Mouse (Mus musculus) hindbrain, embryonic 13.5 days (tissue): ENCODE data around the gene Sf3b3. TPM values are rescaled to one million over a fixed set of nuclear protein-coding genes. Genes with fewer than 3 reads are reported as not detected.

Source experiments
- ATAC-seq: fragments of 200-750 bp; cut with Nextera tagmentation; 2 replicates; pipeline ENCODE4 v1.8.0; 2017; ENCODE audit warnings: moderate TSS enrichment; ENCODE audit not compliant: low FRiP score
- H3K27ac ChIP-seq: fragments of 300-500 bp; sonication (generic); 2 replicates; pipeline ENCODE4 v1.5.1; 2015; ENCODE audit warnings: inconsistent platforms, mild to moderate bottlenecking, moderate library complexity
- H3K27me3 ChIP-seq: fragments of 300-500 bp; sonication (generic); 2 replicates; pipeline ENCODE4 v1.6.1; 2015; ENCODE audit warnings: mild to moderate bottlenecking, inconsistent platforms
- H3K36me3 ChIP-seq: fragments of 300-500 bp; sonication (generic); 2 replicates; pipeline ENCODE4 v1.6.1; 2015; ENCODE audit warnings: mild to moderate bottlenecking, inconsistent platforms
- H3K4me1 ChIP-seq: fragments of 300-500 bp; sonication (generic); replicated peaks from 2 replicates; pipeline ENCODE4 v1.6.1; 2015; ENCODE audit warnings: inconsistent platforms
- H3K4me2 ChIP-seq: fragments of 300-500 bp; sonication (generic); 2 replicates; pipeline ENCODE4 v1.6.1; 2015; ENCODE audit warnings: inconsistent platforms, mild to moderate bottlenecking, moderate library complexity
- H3K4me3 ChIP-seq: fragments of 300-500 bp; sonication (generic); 2 replicates; pipeline ENCODE4 v1.5.1; 2015; ENCODE audit warnings: mild to moderate bottlenecking, inconsistent platforms
- H3K9ac ChIP-seq: fragments of 300-500 bp; sonication (generic); 2 replicates; pipeline ENCODE4 v1.6.1; 2015; ENCODE audit warnings: mild to moderate bottlenecking, inconsistent platforms
- H3K9me3 ChIP-seq: fragments of 300-500 bp; sonication (generic); 2 replicates; pipeline ENCODE4 v1.6.1; 2016; ENCODE audit warnings: inconsistent platforms
- WGBS: fragments of 180-500 bp; shearing (Covaris S2); methylation state at CpG from one replicate; pipeline ENCODE4 v1.1.7; 2015; 5-methylcytosine and 5-hydroxymethylcytosine counted together
- polyA plus RNA-seq: library from polyadenylated mRNA; unstranded; fragments of >200 nt; fragmentation: Nextera tagmentation; extraction: Ambion mirVana; gene quantifications from 2 replicates; pipeline ENCODE4 v1.2.1, GENCODE M21; 2015

The Sf3b3 gene
- 106 and 109 TPM in 2 replicates for polyA plus RNA-seq

DNA sequence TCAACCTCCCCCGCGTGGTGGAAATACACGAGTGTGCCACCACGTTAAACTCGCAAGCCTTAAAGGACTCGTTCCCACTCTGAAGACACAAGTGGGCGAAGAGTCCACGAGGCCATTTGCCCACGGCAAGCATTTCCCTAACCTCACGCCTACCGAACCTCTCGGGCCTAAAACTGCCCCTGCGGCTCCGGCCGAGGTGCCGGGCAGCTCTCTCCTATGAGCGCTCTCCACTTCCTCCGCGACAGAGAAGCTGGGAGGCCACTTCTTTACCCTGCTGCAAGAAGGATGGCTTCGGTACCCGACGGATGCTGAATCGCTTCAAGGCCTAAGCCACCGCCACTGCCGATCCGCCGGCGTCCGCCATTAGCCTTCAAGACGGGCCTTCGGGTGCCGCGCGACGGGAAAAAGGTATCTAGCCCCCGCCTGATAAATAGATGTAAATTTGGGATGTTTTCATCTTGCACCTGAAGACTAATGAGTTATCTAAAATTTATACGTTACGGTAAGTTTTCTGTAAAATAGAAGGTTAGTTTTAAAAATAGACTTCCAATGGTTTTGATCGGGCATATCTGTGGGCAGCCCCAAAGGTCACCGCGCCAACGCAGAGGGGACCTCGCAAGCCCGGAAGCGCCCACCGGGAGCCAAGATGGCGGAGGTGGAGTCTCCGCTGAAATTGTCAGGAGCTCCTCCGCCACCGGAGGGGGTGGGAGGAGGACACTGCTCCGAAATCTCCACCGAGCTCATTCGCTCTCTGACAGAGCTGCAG, at the start of gene Sf3b3, which contains the start of gene Cog4:
Gene Sf3b3 (minus strand): TSS at position 383 of the 766 bp plus-strand sequence.
Gene Cog4 (plus strand): TSS at position 196 of the 766 bp plus-strand sequence.
- H3K36me3 ChIP-seq, result peaks cover 46% of the 10 kb centered on the region
- ATAC-seq, result peak; percentile 88
- WGBS, result under 1% methylated on average over 53 of the region's 53 CpGs
- peak within 1 kb of the TSS; percentile 83 for H3K4me2 ChIP-seq
- peak within 1 kb of the TSS; percentile 93 for H3K4me3 ChIP-seq
- no peaks in the 10 kb centered on the region for H3K27me3 ChIP-seq
- H3K9ac ChIP-seq, result peak within 1 kb of the TSS; percentile 97
- peaks cover 28% of the 10 kb centered on the region for H3K4me1 ChIP-seq
- H3K9me3 ChIP-seq, result no peaks in the 10 kb centered on the region
- H3K27ac ChIP-seq, result peak within 1 kb of the TSS; percentile 90

DNA sequence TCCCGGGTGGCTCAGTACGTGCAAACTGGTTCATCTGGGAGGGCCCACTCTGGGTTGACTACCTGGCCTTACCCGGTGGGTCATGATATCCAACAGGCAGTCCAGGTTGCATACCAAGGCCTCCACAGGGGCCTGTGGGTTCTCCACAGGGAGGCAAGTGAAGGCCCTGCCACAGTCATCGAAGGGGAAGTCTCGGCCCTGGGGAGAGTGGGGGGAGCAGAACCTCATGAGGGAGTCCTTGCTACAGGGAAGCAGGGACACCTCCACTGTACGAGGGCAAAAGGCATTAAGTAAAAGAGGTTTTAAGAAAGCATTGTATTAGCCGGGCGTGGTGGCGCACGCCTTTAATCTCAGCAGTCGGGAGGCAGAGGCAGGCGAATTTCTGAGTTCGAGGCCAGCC, 49.2 kb upstream of the Sf3b3 start:
- peaks cover 33% of the 10 kb centered on the region for H3K36me3 ChIP-seq
- no peak overlapping the region for H3K4me3 ChIP-seq
- H3K9me3 ChIP-seq, result no peaks in the 10 kb centered on the region
- H3K9ac ChIP-seq, result no peak overlapping the region
- H3K4me1 ChIP-seq, result no peaks in the 10 kb centered on the region
- WGBS, result 95% methylated on average over 13 of the region's 13 CpGs
- no peak overlapping the region for H3K4me2 ChIP-seq
- ATAC-seq, result no peak
- no peaks in the 10 kb centered on the region for H3K27me3 ChIP-seq
- H3K27ac ChIP-seq, result no peak overlapping the region

DNA sequence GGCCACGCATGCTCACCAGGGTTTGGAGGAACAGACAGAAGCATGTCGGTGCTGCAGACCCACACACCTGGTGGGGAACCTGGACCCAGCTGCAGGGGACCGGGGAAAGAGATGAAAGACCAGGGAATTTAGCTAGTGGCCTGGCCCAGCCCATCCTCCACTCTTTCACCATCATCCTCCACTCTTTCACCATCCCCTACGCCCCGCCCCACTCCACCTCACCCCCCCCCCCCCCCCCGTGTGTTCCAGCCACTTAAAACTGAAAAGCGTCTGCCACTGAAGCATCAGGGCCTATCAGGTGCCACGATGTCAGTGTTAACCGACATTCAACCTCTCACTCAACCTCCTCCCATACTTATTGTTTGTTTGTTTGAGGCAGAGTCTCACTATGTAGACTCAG, 48.7 kb upstream of the Sf3b3 start:
- WGBS, result 89% methylated on average over 5 of the region's 9 CpGs
- Histone ChIP-seq H3K4me3 (no peak overlapping the region), H3K4me1 (no peaks in the 10 kb centered on the region), H3K27ac (no peak overlapping the region), H3K4me2 (no peak overlapping the region), H3K9ac (no peak overlapping the region), H3K27me3 (no peaks in the 10 kb centered on the region), H3K9me3 (no peaks in the 10 kb centered on the region), H3K36me3 (peaks cover 34% of the 10 kb centered on the region)
- no peak for ATAC-seq

DNA sequence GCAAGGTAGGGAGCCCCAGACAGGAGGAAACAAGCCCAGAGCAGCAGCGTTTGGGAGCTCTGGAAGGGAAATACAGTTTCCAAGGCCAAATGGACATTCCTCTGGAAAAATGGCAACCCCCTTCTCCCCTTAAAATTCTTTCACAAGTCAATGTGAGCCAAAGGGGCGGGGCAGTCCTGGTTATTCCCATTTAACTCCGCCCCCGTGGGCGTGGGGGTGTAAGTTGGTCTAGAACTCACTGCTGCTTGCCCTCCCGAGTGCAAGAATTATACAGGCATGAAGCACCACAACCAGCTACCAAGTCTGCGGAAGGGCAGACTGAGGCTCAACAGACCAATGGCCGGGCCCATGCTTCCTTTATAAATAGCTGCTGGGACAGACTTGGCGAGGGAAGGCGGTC, 48.3 kb upstream of the Sf3b3 start:
- H3K9me3 ChIP-seq, result no peaks in the 10 kb centered on the region
- ATAC-seq, result no peak
- 85% methylated on average over 10 of the region's 10 CpGs for WGBS

DNA sequence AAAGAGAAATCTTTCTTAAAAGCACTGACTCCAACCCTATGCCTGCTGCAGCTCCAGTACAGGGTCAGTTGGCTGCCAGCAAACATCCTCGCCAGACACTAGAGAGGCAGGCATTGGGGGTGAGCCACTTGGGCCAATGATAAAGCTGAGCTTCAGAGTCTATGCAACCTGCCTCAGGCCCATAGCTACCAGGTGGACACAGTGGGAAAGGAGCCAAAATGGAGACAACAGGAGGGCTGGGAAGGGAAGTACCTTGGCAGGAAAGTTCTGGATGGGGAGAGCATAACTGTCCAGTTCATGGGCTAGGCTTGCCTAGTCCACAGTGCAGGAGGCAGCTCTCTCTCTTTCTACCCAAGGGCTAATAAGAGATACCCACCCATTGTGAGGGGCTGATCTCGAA, 46.3 kb upstream of the Sf3b3 start:
- H3K36me3 ChIP-seq, result peaks cover 45% of the 10 kb centered on the region
- no peak overlapping the region for H3K4me3 ChIP-seq
- no peak overlapping the region for H3K4me2 ChIP-seq
- ATAC-seq, result no peak
- 95% methylated on average over 2 of the region's 2 CpGs for WGBS
- H3K4me1 ChIP-seq, result no peaks in the 10 kb centered on the region
- H3K27ac ChIP-seq, result no peak overlapping the region
- no peaks in the 10 kb centered on the region for H3K27me3 ChIP-seq
- no peaks in the 10 kb centered on the region for H3K9me3 ChIP-seq
- no peak overlapping the region for H3K9ac ChIP-seq

More for the DNA sequence above, 48.3 kb upstream of the Sf3b3 start:
- H3K4me3 ChIP-seq, result no peak overlapping the region
- no peaks in the 10 kb centered on the region for H3K4me1 ChIP-seq
- no peaks in the 10 kb centered on the region for H3K27me3 ChIP-seq
- no peak overlapping the region for H3K9ac ChIP-seq
- no peak overlapping the region for H3K4me2 ChIP-seq
- H3K36me3 ChIP-seq, result peaks cover 38% of the 10 kb centered on the region
- no peak overlapping the region for H3K27ac ChIP-seq

DNA sequence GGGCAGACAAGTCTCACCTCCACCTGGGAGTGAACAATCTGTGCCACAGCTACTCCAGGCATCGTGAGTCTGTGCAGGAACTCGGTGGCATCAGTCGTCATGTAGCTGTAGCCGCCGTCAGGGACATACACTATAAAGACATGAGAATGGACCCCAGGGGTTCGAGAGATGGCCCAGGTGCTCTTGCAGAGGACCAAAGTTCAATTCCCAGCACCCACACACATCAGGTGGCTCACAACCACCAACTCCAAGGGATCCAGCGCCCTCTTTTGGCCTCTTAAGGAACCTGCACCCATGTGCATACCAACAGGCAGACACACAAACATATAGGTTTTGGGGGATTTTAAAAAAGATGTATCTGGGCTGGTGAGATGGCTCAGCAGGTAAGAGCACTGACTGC, 45.5 kb upstream of the Sf3b3 start:
- H3K4me3 ChIP-seq, result no peak overlapping the region
- ATAC-seq, result no peak
- no peak overlapping the region for H3K27ac ChIP-seq
- H3K4me2 ChIP-seq, result no peak overlapping the region
- H3K36me3 ChIP-seq, result peaks cover 53% of the 10 kb centered on the region
- no peak overlapping the region for H3K9ac ChIP-seq
- H3K4me1 ChIP-seq, result no peaks in the 10 kb centered on the region
- H3K27me3 ChIP-seq, result no peaks in the 10 kb centered on the region
- no peaks in the 10 kb centered on the region for H3K9me3 ChIP-seq
- 84% methylated on average over 7 of the region's 7 CpGs for WGBS

DNA sequence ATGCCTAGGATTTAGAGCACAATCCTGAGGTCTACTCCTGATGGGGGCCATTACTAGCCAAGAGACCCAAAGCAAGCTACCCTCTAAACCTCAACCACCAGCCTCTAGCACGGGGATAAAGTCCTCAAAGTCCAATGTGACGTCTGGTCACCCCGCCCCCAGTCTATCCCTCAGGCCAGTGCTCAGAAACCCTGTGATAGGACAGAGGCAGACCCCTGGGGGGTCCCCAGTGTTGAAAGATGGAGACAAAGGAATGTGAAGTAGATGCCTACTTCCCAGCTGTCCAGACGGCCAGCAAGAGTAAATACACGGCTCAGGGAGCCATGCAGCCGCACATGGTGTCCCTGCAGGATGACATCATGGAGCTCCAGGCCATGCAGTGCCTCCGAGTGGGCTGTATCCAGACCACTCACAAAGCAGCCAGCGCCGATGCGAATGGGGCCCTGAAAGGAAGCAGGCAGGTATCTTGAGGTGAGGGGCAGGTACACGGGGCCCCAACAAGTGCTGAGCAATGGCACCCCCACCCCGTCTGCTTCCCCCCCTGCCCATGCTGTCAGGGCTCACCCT, 43.4 kb upstream of the Sf3b3 start:
- H3K27ac ChIP-seq, result no peak overlapping the region
- 74% methylated on average over 11 of the region's 12 CpGs for WGBS
- no peak for ATAC-seq
- peaks cover 72% of the 10 kb centered on the region for H3K36me3 ChIP-seq
- no peaks in the 10 kb centered on the region for H3K4me1 ChIP-seq
- H3K4me2 ChIP-seq, result no peak overlapping the region
- H3K4me3 ChIP-seq, result no peak overlapping the region
- H3K9me3 ChIP-seq, result no peaks in the 10 kb centered on the region
- no peak overlapping the region for H3K9ac ChIP-seq
- no peaks in the 10 kb centered on the region for H3K27me3 ChIP-seq

DNA sequence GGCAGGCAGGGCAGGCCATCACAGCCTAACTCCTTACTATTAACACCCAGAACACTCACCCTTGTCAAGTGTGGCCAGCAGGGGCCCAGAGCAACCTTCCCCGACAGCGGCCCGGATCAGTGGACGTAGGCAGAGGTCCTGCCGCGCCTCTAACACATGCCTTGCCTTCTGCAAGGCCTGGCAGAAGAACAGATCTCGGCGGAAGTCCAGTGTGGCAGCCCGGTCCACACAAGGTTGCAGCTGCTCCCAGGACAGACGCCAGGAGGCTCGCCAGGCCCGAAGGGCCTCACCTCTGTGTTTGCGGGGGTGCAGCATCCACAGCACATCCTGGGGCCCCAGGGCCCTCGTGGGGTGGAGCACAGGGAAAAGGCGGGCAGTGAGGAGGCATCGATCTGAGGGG, 42.3 kb upstream of the Sf3b3 start:
- Histone ChIP-seq H3K4me3 (no peak overlapping the region), H3K27me3 (no peaks in the 10 kb centered on the region), H3K4me1 (no peaks in the 10 kb centered on the region), H3K27ac (no peak overlapping the region), H3K9ac (no peak overlapping the region), H3K36me3 (peaks cover 77% of the 10 kb centered on the region), H3K9me3 (no peaks in the 10 kb centered on the region), H3K4me2 (no peak overlapping the region)
- no peak for ATAC-seq
- 91% methylated on average over 16 of the region's 16 CpGs for WGBS

DNA sequence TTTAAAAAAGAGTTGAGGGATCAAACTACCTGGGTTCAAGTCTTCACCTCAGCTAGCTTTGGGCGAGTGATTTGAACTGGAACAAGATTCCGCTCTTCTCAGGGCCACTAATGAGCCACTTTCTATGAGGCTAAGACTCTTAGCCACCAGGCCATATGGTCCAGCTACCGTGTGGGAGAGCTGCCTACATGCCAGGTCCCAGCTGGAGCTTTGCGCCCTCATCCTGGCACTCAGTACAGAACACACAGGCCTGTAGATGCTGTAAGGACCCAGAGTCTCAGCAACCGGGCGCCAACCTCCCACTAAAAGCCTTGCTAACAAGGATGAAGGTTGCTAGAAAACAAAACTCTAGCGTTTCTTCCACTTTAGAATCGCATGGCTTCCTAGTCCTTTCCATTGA, 41.9 kb upstream of the Sf3b3 start:
- ATAC-seq, result no peak
- H3K4me3 ChIP-seq, result no peak overlapping the region
- no peak overlapping the region for H3K4me2 ChIP-seq
- 91% methylated on average over 8 of the region's 8 CpGs for WGBS
- no peaks in the 10 kb centered on the region for H3K9me3 ChIP-seq
- H3K9ac ChIP-seq, result no peak overlapping the region
- no peaks in the 10 kb centered on the region for H3K27me3 ChIP-seq
- H3K27ac ChIP-seq, result no peak overlapping the region
- H3K36me3 ChIP-seq, result peaks cover 77% of the 10 kb centered on the region
- no peaks in the 10 kb centered on the region for H3K4me1 ChIP-seq

DNA sequence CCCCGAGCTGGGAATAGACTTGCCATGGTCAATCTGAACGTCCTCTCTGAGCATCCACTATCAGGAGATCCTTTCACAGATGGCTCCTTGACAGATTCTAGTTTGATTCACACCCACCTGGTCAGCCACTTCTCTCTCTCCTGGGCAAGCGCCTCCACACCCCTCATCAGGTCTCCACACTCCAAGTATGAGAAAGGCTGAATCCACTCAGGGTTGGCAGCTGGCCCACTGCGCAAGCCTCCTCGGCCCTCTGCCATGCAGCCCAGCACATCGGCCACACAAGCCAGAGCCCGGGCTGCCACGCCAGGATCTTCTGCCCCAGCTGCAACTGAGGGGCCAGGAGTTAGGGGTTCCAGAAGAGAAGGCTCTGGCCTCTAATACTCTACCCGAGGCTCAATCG, 41.0 kb upstream of the Sf3b3 start:
- Histone ChIP-seq H3K4me2 (no peak overlapping the region), H3K36me3 (peaks cover 77% of the 10 kb centered on the region), H3K27me3 (no peaks in the 10 kb centered on the region), H3K9ac (no peak overlapping the region), H3K4me3 (no peak overlapping the region), H3K4me1 (no peaks in the 10 kb centered on the region), H3K9me3 (no peaks in the 10 kb centered on the region), H3K27ac (no peak overlapping the region)
- 91% methylated on average over 10 of the region's 10 CpGs for WGBS
- ATAC-seq, result no peak

DNA sequence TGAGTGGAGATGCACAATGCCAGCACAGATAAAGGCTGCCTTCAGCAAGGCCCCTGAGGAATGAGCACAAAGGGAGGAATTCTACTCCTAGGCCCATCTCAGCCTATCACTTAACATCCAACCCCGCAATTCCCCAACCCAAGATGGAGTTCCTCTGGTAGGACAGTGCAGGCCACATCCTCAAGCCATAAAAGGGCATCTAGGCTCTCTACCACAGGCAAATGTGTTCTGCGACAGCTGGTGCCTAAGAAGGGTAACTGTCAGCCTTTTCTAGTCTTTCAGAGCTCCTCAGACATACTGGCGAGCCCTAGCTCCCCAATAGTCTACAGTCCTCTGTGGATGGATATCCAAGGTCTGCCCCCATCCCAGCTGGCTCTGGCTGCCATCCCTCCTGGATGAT, 40.0 kb upstream of the Sf3b3 start:
- ATAC-seq, result no peak
- no peaks in the 10 kb centered on the region for H3K9me3 ChIP-seq
- H3K4me1 ChIP-seq, result no peaks in the 10 kb centered on the region
- H3K36me3 ChIP-seq, result peaks cover 83% of the 10 kb centered on the region
- no peak overlapping the region for H3K9ac ChIP-seq
- no peak overlapping the region for H3K4me3 ChIP-seq
- H3K27me3 ChIP-seq, result no peaks in the 10 kb centered on the region
- WGBS, result 83% methylated on average over 3 of the region's 3 CpGs
- H3K27ac ChIP-seq, result no peak overlapping the region
- no peak overlapping the region for H3K4me2 ChIP-seq

DNA sequence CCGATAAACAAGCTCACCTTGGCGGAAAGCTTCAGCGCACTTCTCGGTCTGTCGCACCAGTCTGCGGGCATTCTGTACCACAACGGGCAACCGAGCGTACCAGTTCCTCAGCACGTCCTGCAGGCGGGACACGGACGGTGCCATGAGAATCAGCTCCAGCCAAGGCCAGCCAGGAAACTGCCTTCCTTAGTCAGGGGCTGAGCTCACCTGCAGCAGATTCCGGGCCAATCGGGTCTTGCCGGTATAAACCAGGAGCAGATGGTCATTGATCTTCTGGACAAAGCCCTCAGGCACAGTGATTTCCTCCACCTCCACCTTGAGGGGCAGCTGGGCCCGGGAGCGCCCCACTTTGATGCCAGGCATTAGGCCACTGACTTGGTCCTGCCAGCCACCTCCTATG, 37.2 kb upstream of the Sf3b3 start:
- H3K36me3 ChIP-seq, result peaks cover 96% of the 10 kb centered on the region
- H3K4me3 ChIP-seq, result no peak overlapping the region
- 97% methylated on average over 18 of the region's 18 CpGs for WGBS
- no peak overlapping the region for H3K9ac ChIP-seq
- no peak for ATAC-seq
- H3K9me3 ChIP-seq, result no peaks in the 10 kb centered on the region
- no peaks in the 10 kb centered on the region for H3K4me1 ChIP-seq
- no peak overlapping the region for H3K27ac ChIP-seq
- H3K27me3 ChIP-seq, result no peaks in the 10 kb centered on the region
- H3K4me2 ChIP-seq, result no peak overlapping the region

DNA sequence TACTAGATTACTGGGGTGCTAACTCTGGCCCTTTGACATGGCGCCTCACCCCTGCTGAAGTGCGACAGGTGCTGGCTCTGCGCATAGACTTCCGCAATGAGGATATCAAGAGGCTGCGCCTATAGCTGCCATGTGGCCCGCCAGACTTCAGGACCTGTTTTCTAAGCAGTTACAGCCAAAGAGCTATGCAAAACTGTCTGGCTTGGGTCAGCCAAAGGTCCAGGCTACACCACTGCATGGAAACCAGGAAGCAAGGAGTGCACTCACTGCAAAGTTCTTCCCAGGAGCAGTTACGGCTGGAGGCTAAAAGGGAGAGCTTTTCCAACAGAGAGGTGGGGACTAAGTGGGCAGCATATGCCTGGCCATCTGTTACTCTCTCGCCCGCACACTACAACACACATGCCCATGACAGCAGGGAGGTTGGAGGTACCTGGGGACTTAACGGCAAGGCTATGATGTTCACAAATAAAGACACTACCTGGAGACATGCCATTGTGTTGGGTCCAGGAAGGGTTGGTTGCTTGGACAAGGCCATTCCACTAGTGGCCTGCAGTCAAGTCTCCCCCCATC, 35.2 kb upstream of the Sf3b3 start:
- Histone ChIP-seq H3K4me3 (no peak overlapping the region), H3K36me3 (peaks cover 95% of the 10 kb centered on the region), H3K9me3 (no peaks in the 10 kb centered on the region), H3K27me3 (no peaks in the 10 kb centered on the region), H3K9ac (no peak overlapping the region), H3K27ac (no peak overlapping the region), H3K4me1 (no peaks in the 10 kb centered on the region), H3K4me2 (no peak overlapping the region)
- WGBS, result 94% methylated on average over 10 of the region's 10 CpGs
- no peak for ATAC-seq
